Mouse (Mus musculus) liver, embryonic 13.5 days (tissue): Measurements from ENCODE around the gene Ctdsp2. TPM values are rescaled to one million over a fixed set of nuclear protein-coding genes. Genes with fewer than 3 reads are reported as not detected.

Source experiments
- ATAC-seq: fragments of 200-750 bp; cut with Nextera tagmentation; 2 replicates; pipeline ENCODE4 v1.8.0; 2017; ENCODE audit warnings: low read depth, mild to moderate bottlenecking, moderate number of reproducible peaks, moderate library complexity
- DNase-seq: peaks from one replicate; pipeline ENCODE4 v3.0.0; 2022
- H3K27ac ChIP-seq: fragments of 300-500 bp; sonication (generic); 2 replicates; pipeline ENCODE4 v1.5.1; 2015; ENCODE audit warnings: moderate library complexity, mild to moderate bottlenecking, inconsistent platforms
- H3K27me3 ChIP-seq: fragments of 300-500 bp; sonication (generic); 2 replicates; pipeline ENCODE4 v1.6.1; 2015; ENCODE audit warnings: mild to moderate bottlenecking, inconsistent platforms
- H3K36me3 ChIP-seq: fragments of 300-500 bp; sonication (generic); 2 replicates; pipeline ENCODE4 v1.6.1; 2015; ENCODE audit warnings: mild to moderate bottlenecking, inconsistent platforms
- H3K4me1 ChIP-seq: fragments of 300-500 bp; sonication (generic); replicated peaks from 2 replicates; pipeline ENCODE4 v1.6.1; 2015; ENCODE audit warnings: inconsistent platforms
- H3K4me2 ChIP-seq: fragments of 300-500 bp; sonication (generic); 2 replicates; pipeline ENCODE4 v1.6.1; 2015; ENCODE audit warnings: inconsistent platforms, mild to moderate bottlenecking, moderate library complexity
- H3K4me3 ChIP-seq: fragments of 300-500 bp; sonication (generic); replicated peaks from 2 replicates; pipeline ENCODE4 v1.5.1; 2015; ENCODE audit warnings: mild to moderate bottlenecking, inconsistent platforms
- H3K9ac ChIP-seq: fragments of 300-500 bp; sonication (generic); 2 replicates; pipeline ENCODE4 v1.6.1; 2015; ENCODE audit warnings: mild to moderate bottlenecking, inconsistent platforms
- H3K9me3 ChIP-seq: fragments of 300-500 bp; sonication (generic); replicated peaks from 2 replicates; pipeline ENCODE4 v1.6.1; 2016; ENCODE audit warnings: inconsistent platforms
- WGBS: fragments of 180-500 bp; shearing (Covaris S2); methylation state at CpG from one replicate; pipeline ENCODE4 v1.1.7; 2015; ENCODE audit not compliant: insufficient replicate concordance; 5-methylcytosine and 5-hydroxymethylcytosine counted together
- polyA plus RNA-seq: library from polyadenylated mRNA; unstranded; fragments of >200 nt; fragmentation: Nextera tagmentation; extraction: Ambion mirVana; gene quantifications from 2 replicates; pipeline ENCODE4 v1.2.1, GENCODE M21; 2015

The Ctdsp2 gene
- 9.9 and 10.8 TPM in 2 replicates for polyA plus RNA-seq

- peak within 1 kb of the TSS; percentile 92 for H3K4me3 ChIP-seq
- peak; percentile 90 for ATAC-seq
- H3K4me1 ChIP-seq: peaks cover 51% of the 10 kb centered on the region
- WGBS: under 1% methylated on average over 55 of the region's 56 CpGs
- H3K9ac ChIP-seq: peak within 1 kb of the TSS; percentile 91
- H3K9me3 ChIP-seq: no peaks in the 10 kb centered on the region
- H3K27ac ChIP-seq: peak within 1 kb of the TSS; percentile 87
- peaks cover 15% of the 10 kb centered on the region for H3K27me3 ChIP-seq
- peak; percentile 99 for DNase-seq
- H3K4me2 ChIP-seq: peak within 1 kb of the TSS; percentile 86
- no peaks in the 10 kb centered on the region for H3K36me3 ChIP-seq
These were observed at the start of gene Ctdsp2 for GRCm38 (mm10) chr10:126978277-126978994. TSS of gene Ctdsp2 (plus strand) at chr10:126978717.

DNA sequence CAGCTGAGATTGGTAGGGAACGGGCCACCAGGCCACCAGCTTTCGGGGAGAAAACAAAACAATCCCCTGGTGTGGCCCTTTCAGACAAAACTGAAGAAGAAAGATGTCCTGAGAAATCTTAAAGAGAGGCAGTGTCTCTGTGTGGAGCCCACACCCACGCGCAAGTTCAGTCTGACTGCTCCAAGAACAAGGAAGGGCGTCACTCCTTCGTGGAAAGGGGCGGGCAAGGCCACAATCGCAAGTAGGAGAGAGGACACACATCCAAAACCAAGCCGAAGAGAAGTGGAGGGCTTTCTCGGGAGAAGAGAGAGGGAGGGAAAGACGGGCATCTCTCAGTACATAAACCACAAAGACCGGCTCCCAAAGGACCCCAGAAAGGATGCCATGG is 49.7 kb upstream of the Ctdsp2 start:
- Histone ChIP-seq H3K4me1 (peaks cover 22% of the 10 kb centered on the region), H3K9ac (no peak overlapping the region), H3K27me3 (peaks cover 54% of the 10 kb centered on the region), H3K4me3 (peak overlapping the region; percentile 46; the same call in 1 of the 2 replicates), H3K36me3 (no peaks in the 10 kb centered on the region), H3K9me3 (no peaks in the 10 kb centered on the region), H3K27ac (no peak overlapping the region), H3K4me2 (peak overlapping the region; percentile 61)
- ATAC-seq: no peak
- no peak for DNase-seq
- WGBS: 19% methylated on average over 12 of the region's 12 CpGs

DNA sequence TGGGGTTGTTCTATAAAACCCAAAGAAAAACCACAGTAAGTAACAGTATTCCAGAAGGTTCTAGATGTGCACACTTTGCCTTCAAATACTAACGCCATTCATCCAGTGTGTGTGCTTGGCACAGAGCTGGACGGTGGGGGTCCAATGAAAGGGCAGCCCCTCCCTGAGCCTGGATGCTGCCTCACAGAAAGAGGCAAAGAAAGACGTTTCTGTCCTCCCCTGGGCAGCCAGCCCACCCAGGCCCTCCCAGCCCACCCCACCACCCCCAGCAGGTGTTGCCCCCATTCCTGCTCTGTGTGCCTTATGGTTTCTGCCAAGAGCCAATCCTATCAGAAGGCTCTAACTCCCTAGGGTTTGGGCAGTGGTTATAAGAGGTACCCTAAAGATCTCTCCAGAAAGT is 49.0 kb upstream of the Ctdsp2 start:
- no peak overlapping the region for H3K9ac ChIP-seq
- H3K4me3 ChIP-seq: no peak overlapping the region
- peaks cover 54% of the 10 kb centered on the region for H3K27me3 ChIP-seq
- H3K36me3 ChIP-seq: no peaks in the 10 kb centered on the region
- DNase-seq (no peak), ATAC-seq (no peak)
- peaks cover 22% of the 10 kb centered on the region for H3K4me1 ChIP-seq
- no peak overlapping the region for H3K27ac ChIP-seq
- no peak overlapping the region for H3K4me2 ChIP-seq
- 57% methylated on average over 3 of the region's 3 CpGs for WGBS
- H3K9me3 ChIP-seq: no peaks in the 10 kb centered on the region

DNA sequence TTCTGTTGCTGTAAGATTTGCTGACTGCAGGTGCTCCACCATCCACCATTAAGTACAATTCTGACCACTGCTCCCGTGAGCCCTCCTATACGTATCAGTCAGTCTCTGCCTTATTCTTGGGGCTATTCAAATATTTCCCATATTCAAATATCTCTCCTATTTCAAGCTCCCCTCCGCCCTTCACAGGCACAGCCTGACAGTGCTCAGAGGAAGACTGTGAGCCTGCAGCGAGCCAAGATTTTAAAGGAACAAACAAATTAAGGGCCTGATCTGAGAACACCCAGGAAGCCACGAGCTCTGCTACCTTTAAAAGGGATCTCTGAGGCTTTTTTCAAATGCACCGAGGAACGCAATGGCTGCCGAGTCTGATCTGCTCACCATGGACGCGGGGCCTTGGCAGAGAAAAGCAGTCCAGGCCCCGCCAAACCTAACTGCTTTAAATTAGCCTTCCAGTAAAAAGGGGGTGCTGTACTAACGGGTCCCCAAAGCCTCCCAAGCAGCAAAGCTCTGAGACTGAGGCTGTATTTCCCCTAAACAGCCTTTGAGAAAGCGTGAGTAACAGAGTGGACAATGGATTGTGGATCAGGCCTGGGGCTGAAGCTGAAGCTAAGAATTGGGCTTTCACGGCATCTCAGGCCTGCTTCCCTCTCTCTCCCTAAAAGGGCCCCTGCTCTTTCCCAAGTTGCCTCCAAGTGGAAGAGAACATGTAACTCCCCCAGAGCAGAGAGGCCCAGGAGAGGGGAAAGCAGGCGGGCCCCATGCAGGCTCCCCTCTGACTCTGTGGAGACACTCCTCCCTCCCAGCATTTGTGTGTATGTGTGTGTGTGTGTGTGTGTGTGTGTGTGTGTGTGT is 48.0 kb upstream of the Ctdsp2 start:
- peaks cover 50% of the 10 kb centered on the region for H3K27me3 ChIP-seq
- H3K27ac ChIP-seq: peak overlapping the region; percentile 47
- 59% methylated on average over 15 of the region's 15 CpGs for WGBS
- ATAC-seq (no peak), DNase-seq (no peak)
- H3K4me2 ChIP-seq: no peak overlapping the region
- H3K9ac ChIP-seq: no peak overlapping the region
- peaks cover 25% of the 10 kb centered on the region for H3K4me1 ChIP-seq
- no peaks in the 10 kb centered on the region for H3K36me3 ChIP-seq
- H3K9me3 ChIP-seq: no peaks in the 10 kb centered on the region
- H3K4me3 ChIP-seq: no peak overlapping the region

- 60% methylated on average over 8 of the region's 8 CpGs for WGBS
- ATAC-seq (no peak), DNase-seq (no peak)
- peaks cover 27% of the 10 kb centered on the region for H3K4me1 ChIP-seq
- no peaks in the 10 kb centered on the region for H3K9me3 ChIP-seq
- H3K27me3 ChIP-seq: peaks cover 43% of the 10 kb centered on the region
- no peaks in the 10 kb centered on the region for H3K36me3 ChIP-seq
- peak overlapping the region; percentile 58 for H3K27ac ChIP-seq
- H3K4me2 ChIP-seq: no peak overlapping the region
- H3K4me3 ChIP-seq: no peak overlapping the region
- H3K9ac ChIP-seq: no peak overlapping the region
These were observed 47.3 kb upstream of the Ctdsp2 start for GRCm38 (mm10) chr10:126931123-126931759.

- Histone ChIP-seq H3K27me3 (peaks cover 38% of the 10 kb centered on the region), H3K9me3 (no peaks in the 10 kb centered on the region), H3K4me2 (no peak overlapping the region), H3K9ac (no peak overlapping the region), H3K27ac (0 out of 2 replicates have a peak overlapping the region, but pooled peaks have one; percentile 58), H3K36me3 (no peaks in the 10 kb centered on the region), H3K4me1 (peaks cover 27% of the 10 kb centered on the region), H3K4me3 (no peak overlapping the region)
- no peak for DNase-seq
- ATAC-seq: no peak
These were observed 46.8 kb upstream of the Ctdsp2 start for GRCm38 (mm10) chr10:126931760-126932139.

DNA sequence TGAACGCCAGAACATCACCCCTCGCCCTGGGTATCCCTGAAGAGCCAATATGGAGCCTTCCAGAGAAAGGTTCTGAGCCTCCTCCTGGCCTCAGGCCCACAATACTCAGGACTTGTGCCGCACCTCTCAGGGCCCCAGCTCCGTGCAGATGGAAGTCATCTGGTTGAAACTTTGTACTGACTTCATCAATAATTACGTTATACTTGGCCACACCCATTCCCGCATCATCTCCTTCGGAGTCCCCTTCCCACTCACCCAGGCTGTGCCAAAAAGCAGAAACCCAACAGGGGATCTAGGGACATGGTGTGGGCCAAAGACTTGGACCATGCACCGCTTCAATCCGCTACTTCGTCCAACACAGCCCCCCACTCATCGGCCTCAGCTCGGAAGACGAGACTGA is 44.0 kb upstream of the Ctdsp2 start:
- no peak overlapping the region for H3K27ac ChIP-seq
- no peak for DNase-seq

GRCm38 (mm10) chr10:126935121-126935520 is 43.4 kb upstream of the Ctdsp2 start:
- peaks cover 5% of the 10 kb centered on the region; the same call in 1 of the 2 replicates for H3K4me1 ChIP-seq
- WGBS: 73% methylated on average over 8 of the region's 8 CpGs
- H3K4me3 ChIP-seq: no peak overlapping the region
- no peak overlapping the region for H3K9ac ChIP-seq
- no peak for DNase-seq
- H3K4me2 ChIP-seq: no peak overlapping the region
- no peaks in the 10 kb centered on the region for H3K36me3 ChIP-seq
- H3K27me3 ChIP-seq: peaks cover 6% of the 10 kb centered on the region; the same call in 1 of the 2 replicates
- no peak overlapping the region for H3K27ac ChIP-seq
- ATAC-seq: no peak
- H3K9me3 ChIP-seq: 0 out of 2 replicates have a peak, but pooled peaks cover 3% of the 10 kb centered on the region

More for the DNA sequence above, 44.0 kb upstream of the Ctdsp2 start:
- Histone ChIP-seq H3K36me3 (no peaks in the 10 kb centered on the region), H3K27me3 (peaks cover 10% of the 10 kb centered on the region), H3K4me3 (no peak overlapping the region), H3K9ac (no peak overlapping the region), H3K4me2 (no peak overlapping the region), H3K9me3 (0 out of 2 replicates have a peak, but pooled peaks cover 3% of the 10 kb centered on the region), H3K4me1 (peaks cover 5% of the 10 kb centered on the region; the same call in 1 of the 2 replicates)
- no peak for ATAC-seq
- WGBS: 80% methylated on average over 13 of the region's 13 CpGs

DNA sequence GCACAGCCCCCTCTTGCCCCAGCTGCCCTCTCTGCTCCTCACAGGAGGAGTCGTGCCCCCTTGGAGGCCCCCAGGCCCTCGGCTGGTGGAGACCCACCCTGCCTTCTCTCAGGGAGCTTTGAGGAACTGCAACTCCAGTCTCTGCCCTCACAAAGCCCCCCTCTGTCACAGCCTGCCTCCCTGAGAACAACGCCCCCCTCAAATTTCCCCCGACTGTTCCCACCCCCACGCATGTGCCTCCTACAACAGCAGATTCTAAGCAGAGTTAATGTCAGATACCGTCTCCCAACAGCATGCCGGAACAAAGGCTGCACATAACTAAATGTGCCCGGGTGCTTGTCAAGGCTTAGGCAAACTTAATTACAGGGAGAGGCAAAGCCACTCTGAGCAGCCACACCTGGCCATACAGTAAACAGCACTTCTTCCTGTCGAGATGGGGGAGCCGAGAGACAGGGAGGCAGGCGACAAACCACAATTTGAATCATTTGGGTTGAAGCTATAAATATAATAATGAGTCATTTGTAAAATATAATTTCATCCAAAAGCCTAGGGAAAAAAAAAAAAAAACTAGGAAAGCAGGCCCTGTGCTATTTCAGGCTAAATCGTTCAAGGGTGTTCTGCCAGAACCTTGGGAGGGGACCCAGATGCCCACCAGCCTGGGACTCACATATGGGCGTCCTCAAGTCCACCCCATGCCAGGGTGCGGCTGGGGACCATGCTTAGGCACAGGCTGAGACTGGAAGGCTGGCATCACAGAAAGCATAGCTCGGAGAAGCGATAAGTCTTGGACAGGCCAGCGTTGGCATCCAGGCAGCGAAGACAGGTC is 42.7 kb upstream of the Ctdsp2 start:
- peaks cover 5% of the 10 kb centered on the region; the same call in 1 of the 2 replicates for H3K4me1 ChIP-seq
- no peaks in the 10 kb centered on the region for H3K36me3 ChIP-seq
- no peak for DNase-seq
- no peak overlapping the region for H3K9ac ChIP-seq
- 57% methylated on average over 18 of the region's 18 CpGs for WGBS
- ATAC-seq: no peak
- H3K27me3 ChIP-seq: no peaks in the 10 kb centered on the region
- H3K9me3 ChIP-seq: 0 out of 2 replicates have a peak, but pooled peaks cover 3% of the 10 kb centered on the region
- no peak overlapping the region for H3K27ac ChIP-seq
- H3K4me3 ChIP-seq: no peak overlapping the region
- no peak overlapping the region for H3K4me2 ChIP-seq

GRCm38 (mm10) chr10:126940949-126941348 is 37.6 kb upstream of the Ctdsp2 start:
- H3K9me3 ChIP-seq: 0 out of 2 replicates have a peak, but pooled peaks cover 3% of the 10 kb centered on the region
- H3K36me3 ChIP-seq: no peaks in the 10 kb centered on the region
- H3K4me3 ChIP-seq: no peak overlapping the region
- ATAC-seq (no peak), DNase-seq (no peak)
- no peak overlapping the region for H3K9ac ChIP-seq
- WGBS: 61% methylated on average over 7 of the region's 7 CpGs
- no peaks in the 10 kb centered on the region for H3K4me1 ChIP-seq
- H3K27me3 ChIP-seq: no peaks in the 10 kb centered on the region
- H3K4me2 ChIP-seq: no peak overlapping the region
- no peak overlapping the region for H3K27ac ChIP-seq
